Mouse (Mus musculus): ENCODE measurements around the gene Tcf21.

- TF ChIP-seq CTCF (IDR thresholded peaks at IDR 0.05; ENCODE audit: borderline replicate concordance, insufficient read depth, low read length) = no peak
- TF ChIP-seq POLR2A (IDR thresholded peaks at IDR 0.05; ENCODE audit: low read depth, low read length) = no peak
Observed at GRCm38 (mm10) chr10:22819871-22820590, at the start of gene Tcf21.
